Mouse (Mus musculus): Measurements from ENCODE around the gene Arrdc2. TPM values are rescaled to one million over a fixed set of nuclear protein-coding genes. Genes with fewer than 3 reads are reported as not detected.
A peak's percentile ranks its signal among the peaks of the same experiment; 100 is the strongest.

Arrdc2 gene
- total RNA-seq, 2 experiments from 2014 or later, result 8.0 to 29.1 TPM

GRCm38 (mm10) chr8:70795370-70795769, 44.1 kb downstream of the Arrdc2 start:
- ATAC-seq (replicated peaks; ENCODE audit: low FRiP score, low TSS enrichment, poor library complexity, severe bottlenecking), result no peak

- ATAC-seq (replicated peaks; ENCODE audit: low FRiP score, low TSS enrichment, poor library complexity, severe bottlenecking), result no peak
Observed at GRCm38 (mm10) chr8:70794215-70794614, 45.3 kb downstream of the Arrdc2 start.

GRCm38 (mm10) chr8:70792700-70793099, 46.8 kb downstream of the Arrdc2 start:
- peak; percentile 16 for ATAC-seq (replicated peaks; ENCODE audit: low FRiP score, low TSS enrichment, poor library complexity, severe bottlenecking)

GRCm38 (mm10) chr8:70791975-70792691, 47.4 kb downstream of the Arrdc2 start:
- peak; percentile 68 for ATAC-seq (replicated peaks; ENCODE audit: low FRiP score, low TSS enrichment, poor library complexity, severe bottlenecking)

DNA sequence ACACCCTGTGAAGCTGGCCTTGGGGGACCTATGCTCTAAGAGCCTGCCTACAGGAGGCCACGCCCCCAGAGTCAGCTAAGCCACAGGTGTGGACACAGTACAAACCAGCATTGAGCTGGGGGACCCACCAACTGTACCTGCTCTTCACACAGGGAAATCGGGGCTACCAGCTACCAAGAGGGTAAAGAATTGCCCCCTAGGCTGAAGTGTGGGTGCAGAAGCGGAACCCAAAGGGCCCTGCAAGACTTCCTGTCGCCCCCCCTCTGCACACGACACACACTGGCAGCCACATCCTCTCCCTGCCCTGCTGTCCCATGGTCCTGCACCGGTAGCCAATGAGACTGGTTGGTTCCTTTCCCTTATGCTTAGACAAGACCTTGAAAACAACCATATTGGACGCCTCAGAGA, 48.2 kb downstream of the Arrdc2 start:
- peak; percentile 27; the same call in 1 of the 2 replicates for ATAC-seq (replicated peaks; ENCODE audit: low FRiP score, low TSS enrichment, poor library complexity, severe bottlenecking)

GRCm38 (mm10) chr8:70790846-70791245, 48.7 kb downstream of the Arrdc2 start:
- ATAC-seq (replicated peaks; ENCODE audit: low FRiP score, low TSS enrichment, poor library complexity, severe bottlenecking), result no peak

DNA sequence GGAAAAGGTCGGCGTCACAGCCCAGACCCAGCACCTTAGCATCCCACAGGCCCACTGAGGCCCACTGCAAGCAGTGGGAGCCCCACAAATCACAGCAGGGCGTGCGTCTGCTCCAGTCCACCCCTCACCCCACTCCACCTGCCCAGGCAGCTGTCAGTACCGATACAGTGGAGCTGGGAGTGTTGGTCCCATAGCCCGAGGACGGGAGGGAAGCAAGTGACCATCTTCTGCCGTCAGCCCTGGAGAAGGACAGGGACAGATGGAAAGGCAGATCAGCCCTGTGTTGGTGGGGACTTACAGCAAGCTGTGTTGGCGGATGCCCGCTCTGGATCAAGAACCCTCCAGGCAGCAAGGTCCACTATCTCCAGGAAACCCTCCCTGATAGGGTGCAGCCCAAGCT, 50.5 kb downstream of the Arrdc2 start:
- ATAC-seq (replicated peaks; ENCODE audit: low FRiP score, low TSS enrichment, poor library complexity, severe bottlenecking), result no peak

DNA sequence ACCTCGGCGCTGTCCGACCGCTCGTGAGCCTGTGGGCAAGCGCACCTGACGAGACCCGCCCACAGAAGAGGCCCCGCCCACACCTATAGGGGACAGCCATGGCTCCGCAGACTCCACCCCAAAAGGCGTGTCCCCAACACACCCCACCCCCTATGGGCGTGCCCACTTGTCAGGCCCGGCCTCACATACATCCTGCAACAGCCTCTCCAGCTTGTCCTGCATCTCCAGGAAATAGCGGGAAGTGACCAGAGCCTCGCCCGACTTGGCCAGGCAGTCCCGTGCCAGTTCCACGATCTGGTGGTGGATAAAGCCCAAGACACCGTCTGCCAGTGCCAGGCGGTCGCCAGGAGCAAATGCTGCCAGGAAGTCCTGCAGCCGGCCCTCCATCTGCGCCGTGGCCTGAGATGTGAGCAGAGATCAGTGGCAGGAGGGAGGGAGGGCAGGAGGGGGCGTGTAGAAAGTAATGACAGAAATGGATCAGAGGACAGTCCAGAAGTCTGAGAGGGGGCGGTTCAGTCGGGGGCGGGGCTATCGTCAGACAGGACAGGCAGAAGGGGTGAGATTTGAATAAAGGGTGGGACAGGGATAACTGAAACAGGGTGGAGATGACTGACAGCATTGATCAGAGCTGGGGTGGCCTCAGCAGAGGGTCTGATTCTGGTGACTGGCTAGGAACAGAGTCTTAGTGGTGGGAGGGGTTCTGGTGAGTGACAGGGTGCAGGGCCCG, 51.4 kb downstream of the Arrdc2 start:
- no peak for ATAC-seq (replicated peaks; ENCODE audit: low FRiP score, low TSS enrichment, poor library complexity, severe bottlenecking)

GRCm38 (mm10) chr8:70787051-70787445, 52.5 kb downstream of the Arrdc2 start:
- ATAC-seq (replicated peaks; ENCODE audit: low FRiP score, low TSS enrichment, poor library complexity, severe bottlenecking), result no peak

GRCm38 (mm10) chr8:70786291-70787050, 53.0 kb downstream of the Arrdc2 start:
- ATAC-seq (replicated peaks; ENCODE audit: low FRiP score, low TSS enrichment, poor library complexity, severe bottlenecking), result no peak

Other genes starting within 250 kb of the Arrdc2 start
- gene Isyna1, start 245.3 kb downstream of the Arrdc2 start, total RNA-seq (2014; fragmentation: Nextera tagmentation), result 74.1 and 91.0 TPM in 2 replicates
- 36.5 and 51.5 TPM in 2 replicates for gene Isyna1, start 245.3 kb downstream of the Arrdc2 start, total RNA-seq (2017)
- 39.7 and 83.5 TPM in 2 replicates for gene Ssbp4, start 230.8 kb downstream of the Arrdc2 start, total RNA-seq (2014; fragmentation: Nextera tagmentation)
- 77.5 and 98.5 TPM in 2 replicates for gene Ssbp4, start 230.8 kb downstream of the Arrdc2 start, total RNA-seq (2017)
- 0.37 and 0.69 TPM in 2 replicates for gene Lrrc25, start 223.6 kb downstream of the Arrdc2 start, total RNA-seq (2014; fragmentation: Nextera tagmentation)
- gene Lrrc25, start 223.6 kb downstream of the Arrdc2 start, total RNA-seq (2017), result 0.15 and 0.61 TPM in 2 replicates
- gene Gdf15, start 207.3 kb downstream of the Arrdc2 start, total RNA-seq (2014; fragmentation: Nextera tagmentation), result not detected in 2 replicates
- gene Gdf15, start 207.3 kb downstream of the Arrdc2 start, total RNA-seq (2017), result not detected in 2 replicates
- 6.3 and 8.8 TPM in 2 replicates for gene Pgpep1, start 179.3 kb downstream of the Arrdc2 start, total RNA-seq (2014; fragmentation: Nextera tagmentation)
- 4.6 and 5.1 TPM in 2 replicates for gene Pgpep1, start 179.3 kb downstream of the Arrdc2 start, total RNA-seq (2017)
- gene Lsm4, start 166.5 kb downstream of the Arrdc2 start, total RNA-seq (2014; fragmentation: Nextera tagmentation), result 286 and 287 TPM in 2 replicates
- 240 and 290 TPM in 2 replicates for gene Lsm4, start 166.5 kb downstream of the Arrdc2 start, total RNA-seq (2017)
- 18.8 and 34.4 TPM in 2 replicates for gene Jund, start 140.8 kb downstream of the Arrdc2 start, total RNA-seq (2014; fragmentation: Nextera tagmentation)
- gene Jund, start 140.8 kb downstream of the Arrdc2 start, total RNA-seq (2017), result 44.8 and 48.7 TPM in 2 replicates
- not detected in 2 replicates for gene Iqcn, start 136.3 kb downstream of the Arrdc2 start, total RNA-seq (2014; fragmentation: Nextera tagmentation)
- gene Iqcn, start 136.3 kb downstream of the Arrdc2 start, total RNA-seq (2017), result not detected in 2 replicates
- not detected in 2 replicates for gene Gm3336, start 121.2 kb downstream of the Arrdc2 start, total RNA-seq (2014; fragmentation: Nextera tagmentation)
- not detected in 2 replicates for gene Gm3336, start 121.2 kb downstream of the Arrdc2 start, total RNA-seq (2017)
- 0.28 TPM in 1 of 2 replicates, not detected in the other for gene Pde4c, start 116.0 kb downstream of the Arrdc2 start, total RNA-seq (2014; fragmentation: Nextera tagmentation)
- not detected in 2 replicates for gene Pde4c, start 116.0 kb downstream of the Arrdc2 start, total RNA-seq (2017)
- gene Rab3a, start 85.0 kb downstream of the Arrdc2 start, total RNA-seq (2014; fragmentation: Nextera tagmentation), result 1.8 and 7.0 TPM in 2 replicates
- gene Rab3a, start 85.0 kb downstream of the Arrdc2 start, total RNA-seq (2017), result 1.2 and 2.8 TPM in 2 replicates
- gene Mpv17l2, start 78.8 kb downstream of the Arrdc2 start, total RNA-seq (2014; fragmentation: Nextera tagmentation), result 58.3 and 111 TPM in 2 replicates
- 4.3 and 17.6 TPM in 2 replicates for gene Mpv17l2, start 78.8 kb downstream of the Arrdc2 start, total RNA-seq (2017)
- gene Pik3r2, start 63.0 kb downstream of the Arrdc2 start, total RNA-seq (2014; fragmentation: Nextera tagmentation), result 30.7 and 51.4 TPM in 2 replicates
- 29.2 and 33.9 TPM in 2 replicates for gene Pik3r2, start 63.0 kb downstream of the Arrdc2 start, total RNA-seq (2017)
- gene Mast3, start 34.7 kb downstream of the Arrdc2 start, total RNA-seq (2014; fragmentation: Nextera tagmentation), result 44.0 and 54.3 TPM in 2 replicates
- gene Mast3, start 34.7 kb downstream of the Arrdc2 start, total RNA-seq (2017), result 6.2 and 7.3 TPM in 2 replicates
- 0.31 and 0.79 TPM in 2 replicates for gene Il12rb1, start 31.3 kb downstream of the Arrdc2 start, total RNA-seq (2014; fragmentation: Nextera tagmentation)
- gene Il12rb1, start 31.3 kb downstream of the Arrdc2 start, total RNA-seq (2017), result 1.6 and 2.0 TPM in 2 replicates
- gene Kcnn1, start 23.5 kb upstream of the Arrdc2 start, total RNA-seq (2014; fragmentation: Nextera tagmentation), result 0.32 TPM in 1 of 2 replicates, not detected in the other
- 2.9 TPM in 1 of 2 replicates, not detected in the other for gene Kcnn1, start 23.5 kb upstream of the Arrdc2 start, total RNA-seq (2017)
- gene Ccdc124, start 34.2 kb upstream of the Arrdc2 start, total RNA-seq (2014; fragmentation: Nextera tagmentation), result 28.5 and 47.9 TPM in 2 replicates
- 30.8 and 51.1 TPM in 2 replicates for gene Ccdc124, start 34.2 kb upstream of the Arrdc2 start, total RNA-seq (2017)
- gene Slc5a5, start 53.0 kb upstream of the Arrdc2 start, total RNA-seq (2014; fragmentation: Nextera tagmentation), result 0.59 TPM in 1 of 2 replicates, not detected in the other
- gene Slc5a5, start 53.0 kb upstream of the Arrdc2 start, total RNA-seq (2017), result not detected in 2 replicates
- 6,537 and 6,664 TPM in 2 replicates for gene Rpl18a, start 57.7 kb upstream of the Arrdc2 start, total RNA-seq (2014; fragmentation: Nextera tagmentation)
- 1,763 and 2,438 TPM in 2 replicates for gene Rpl18a, start 57.7 kb upstream of the Arrdc2 start, total RNA-seq (2017)
- gene Map1s, start 66.2 kb upstream of the Arrdc2 start, total RNA-seq (2014; fragmentation: Nextera tagmentation), result 20.5 and 27.9 TPM in 2 replicates
- 9.8 and 11.9 TPM in 2 replicates for gene Map1s, start 66.2 kb upstream of the Arrdc2 start, total RNA-seq (2017)